Mouse (Mus musculus) limb, embryonic 13.5 days (tissue): ENCODE results near the gene Rtp2. TPM values are rescaled to one million over a fixed set of nuclear protein-coding genes. Genes with fewer than 3 reads are reported as not detected.

Experiments
- polyA plus RNA-seq: library from polyadenylated mRNA; unstranded; fragments of >200 nt; fragmentation: Nextera tagmentation; extraction: Ambion mirVana; gene quantifications from 2 replicates; pipeline ENCODE4 v1.2.1, GENCODE M21; 2015

Gene Rtp2
- polyA plus RNA-seq, 1 experiment from 2014 or later, result not detected

Other genes with a start within 250 kb of the Rtp2 start
- gene Sst, start 41.4 kb downstream of the Rtp2 start, polyA plus RNA-seq, result 1.8 and 4.5 TPM in 2 replicates
- not detected in 2 replicates for gene Gm37419, start 56.1 kb upstream of the Rtp2 start, polyA plus RNA-seq
- 1.2 and 1.5 TPM in 2 replicates for gene Bcl6, start 56.5 kb upstream of the Rtp2 start, polyA plus RNA-seq